Mouse (Mus musculus) urinary bladder, postnatal 14 days (tissue): ENCODE measurements around the gene Csmd2.
A peak's percentile ranks its signal among the peaks of the same experiment; 100 is the strongest.
"Not testable (repeated sequence)": the region's sequence is repeated elsewhere in the genome, so short reads cannot be mapped to it uniquely, and the experiment has no call there.

Source experiments
- DNase-seq: peaks from one replicate; pipeline ENCODE4 v3.0.0; 2021; ENCODE audit warnings: low spot score

The Csmd2 gene

GRCm38 (mm10) chr4:128492055-128492454 is 504.4 kb downstream of the Csmd2 start:
- no peak for DNase-seq

- DNase-seq: no peak
Measured at GRCm38 (mm10) chr4:128499980-128500379, 512.3 kb downstream of the Csmd2 start.

- no peak for DNase-seq
Measured at GRCm38 (mm10) chr4:128506878-128507277, 519.2 kb downstream of the Csmd2 start.

- no peak for DNase-seq
Measured at GRCm38 (mm10) chr4:128509885-128510284, 522.2 kb downstream of the Csmd2 start.

GRCm38 (mm10) chr4:128514496-128514895 is 526.8 kb downstream of the Csmd2 start:
- DNase-seq: no peak

- no peak for DNase-seq
Measured at GRCm38 (mm10) chr4:128521276-128521675, 533.6 kb downstream of the Csmd2 start.

- DNase-seq: no peak
Measured at GRCm38 (mm10) chr4:128543378-128543777, 555.7 kb downstream of the Csmd2 start.

GRCm38 (mm10) chr4:128543956-128544486 is 556.4 kb downstream of the Csmd2 start:
- not testable (repeated sequence) for DNase-seq

- no peak for DNase-seq
Measured at GRCm38 (mm10) chr4:128550756-128551155, 563.1 kb downstream of the Csmd2 start.

- no peak for DNase-seq
Measured at GRCm38 (mm10) chr4:128554198-128554597, 566.5 kb downstream of the Csmd2 start.

- DNase-seq: no peak
Measured at GRCm38 (mm10) chr4:128560327-128560726, 572.7 kb downstream of the Csmd2 start.

GRCm38 (mm10) chr4:128575811-128576210 is 588.2 kb downstream of the Csmd2 start:
- DNase-seq: peak; percentile 31

GRCm38 (mm10) chr4:128579182-128579581 is 591.5 kb downstream of the Csmd2 start:
- DNase-seq: no peak

- no peak for DNase-seq
Measured at GRCm38 (mm10) chr4:128593286-128593685, 605.6 kb downstream of the Csmd2 start.

GRCm38 (mm10) chr4:128594062-128594461 is 606.4 kb downstream of the Csmd2 start:
- DNase-seq: no peak

GRCm38 (mm10) chr4:128597801-128598560 is 610.3 kb downstream of the Csmd2 start:
- DNase-seq: no peak

GRCm38 (mm10) chr4:128606586-128606985 is 618.9 kb downstream of the Csmd2 start:
- DNase-seq: no peak

GRCm38 (mm10) chr4:128607661-128608060 is 620.0 kb downstream of the Csmd2 start:
- no peak for DNase-seq

GRCm38 (mm10) chr4:128609276-128609924 is 621.7 kb downstream of the Csmd2 start:
- DNase-seq: no peak

GRCm38 (mm10) chr4:128609925-128610402 is 622.3 kb downstream of the Csmd2 start, which contains the start of gene Zscan20:
Gene Zscan20, minus strand, starts transcription at chr4:128610098.
- DNase-seq: peak; percentile 96

- no peak for DNase-seq
Measured at GRCm38 (mm10) chr4:128610706-128611105, 623.0 kb downstream of the Csmd2 start.

GRCm38 (mm10) chr4:128611726-128612125 is 624.1 kb downstream of the Csmd2 start:
- not testable (repeated sequence) for DNase-seq

GRCm38 (mm10) chr4:128613326-128613725 is 625.7 kb downstream of the Csmd2 start:
- DNase-seq: peak; percentile 36
